Mouse (Mus musculus): ENCODE results near the gene Cdk2ap2.

DNA sequence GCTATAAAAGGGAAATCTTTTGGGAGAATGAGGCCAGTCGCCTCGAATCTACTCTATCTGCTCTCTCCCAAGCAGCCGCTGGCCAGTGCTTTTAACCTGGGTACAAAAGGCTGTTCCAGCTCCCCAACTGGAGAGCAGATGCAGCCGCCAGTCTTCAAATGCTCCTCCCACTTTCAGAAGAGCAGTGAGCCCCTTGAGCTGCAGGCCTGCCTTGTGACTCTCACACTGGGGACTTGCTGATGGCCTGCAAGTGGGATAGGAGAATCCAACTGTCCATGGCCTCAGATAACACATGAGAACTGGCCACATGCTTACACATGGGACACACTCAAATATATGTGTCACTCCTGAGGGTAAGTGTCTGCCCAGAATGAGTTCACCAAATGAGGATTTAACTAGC is 40.3 kb upstream of the Cdk2ap2 start:
- no peak for TF ChIP-seq CTCF (IDR thresholded peaks at IDR 0.05; ENCODE audit: low read depth)
- TF ChIP-seq EP300 (IDR thresholded peaks at IDR 0.05; ENCODE audit: low read depth), result no peak
